Mouse (Mus musculus) kidney, postnatal 0 days (tissue): Measurements from ENCODE around the gene Marveld2. TPM values are rescaled to one million over a fixed set of nuclear protein-coding genes. Genes with fewer than 3 reads are reported as not detected.

Source experiments
- ATAC-seq: fragments of 200-750 bp; cut with Nextera tagmentation; replicated peaks from 2 replicates; pipeline ENCODE4 v1.8.0; 2017; ENCODE audit warnings: low read depth, moderate number of reproducible peaks, moderate TSS enrichment, moderate library complexity; ENCODE audit not compliant: low FRiP score
- DNase-seq: peaks from one replicate; pipeline ENCODE4 v3.0.0-alpha.2; 2016; ENCODE audit warnings: low spot score
- H3K27ac ChIP-seq: fragments of 300-500 bp; sonication (generic); 2 replicates; pipeline ENCODE4 v1.5.1; 2014; ENCODE audit warnings: mild to moderate bottlenecking
- H3K27me3 ChIP-seq: fragments of 300-500 bp; sonication (generic); 2 replicates; pipeline ENCODE4 v1.6.1; 2014; ENCODE audit warnings: low read length, mixed read lengths; ENCODE audit not compliant: insufficient read depth
- H3K36me3 ChIP-seq: fragments of 300-500 bp; sonication (generic); 2 replicates; pipeline ENCODE4 v1.6.1; 2014; ENCODE audit warnings: low read length, mixed read lengths; ENCODE audit not compliant: insufficient read depth
- H3K4me1 ChIP-seq: fragments of 300-500 bp; sonication (generic); replicated peaks from 2 replicates; pipeline ENCODE4 v1.6.1; 2014; ENCODE audit warnings: antibody characterized with exemption, low read length, mixed read lengths; ENCODE audit not compliant: insufficient read depth
- H3K4me2 ChIP-seq: fragments of 300-500 bp; sonication (generic); 2 replicates; pipeline ENCODE4 v1.6.1; 2014; ENCODE audit warnings: mild to moderate bottlenecking, low read length, moderate library complexity, mixed read lengths
- H3K4me3 ChIP-seq: fragments of 300-500 bp; sonication (generic); replicated peaks from 2 replicates; pipeline ENCODE4 v1.5.1; 2014; ENCODE audit warnings: low read depth, low read length
- H3K9ac ChIP-seq: fragments of 300-500 bp; sonication (generic); 2 replicates; pipeline ENCODE4 v1.6.1; 2014; ENCODE audit warnings: low read depth, low read length
- H3K9me3 ChIP-seq: fragments of 300-500 bp; sonication (generic); replicated peaks from 2 replicates; pipeline ENCODE4 v1.6.1; 2016; ENCODE audit warnings: low read length, inconsistent platforms, mixed read lengths
- CTCF ChIP-seq: IDR thresholded peaks from 2 replicates; pipeline ENCODE4 v1.5.1; 2016; ENCODE audit warnings: antibody characterized with exemption, low read depth, mild to moderate bottlenecking, moderate library complexity
- WGBS: fragments of 180-500 bp; shearing (Covaris S2); extraction: QIAGEN DNeasy Blood & Tissue Kit; methylation state at CpG from one replicate; pipeline ENCODE4 v1.1.7; 2014; 5-methylcytosine and 5-hydroxymethylcytosine counted together
- polyA plus RNA-seq: library from polyadenylated mRNA; unstranded; fragments of >200 nt; fragmentation: Nextera tagmentation; extraction: Ambion mirVana; gene quantifications from 2 replicates; pipeline ENCODE4 v1.2.1, GENCODE M21; 2015

The Marveld2 gene
- polyA plus RNA-seq, result 17.0 TPM in 2 replicates

DNA sequence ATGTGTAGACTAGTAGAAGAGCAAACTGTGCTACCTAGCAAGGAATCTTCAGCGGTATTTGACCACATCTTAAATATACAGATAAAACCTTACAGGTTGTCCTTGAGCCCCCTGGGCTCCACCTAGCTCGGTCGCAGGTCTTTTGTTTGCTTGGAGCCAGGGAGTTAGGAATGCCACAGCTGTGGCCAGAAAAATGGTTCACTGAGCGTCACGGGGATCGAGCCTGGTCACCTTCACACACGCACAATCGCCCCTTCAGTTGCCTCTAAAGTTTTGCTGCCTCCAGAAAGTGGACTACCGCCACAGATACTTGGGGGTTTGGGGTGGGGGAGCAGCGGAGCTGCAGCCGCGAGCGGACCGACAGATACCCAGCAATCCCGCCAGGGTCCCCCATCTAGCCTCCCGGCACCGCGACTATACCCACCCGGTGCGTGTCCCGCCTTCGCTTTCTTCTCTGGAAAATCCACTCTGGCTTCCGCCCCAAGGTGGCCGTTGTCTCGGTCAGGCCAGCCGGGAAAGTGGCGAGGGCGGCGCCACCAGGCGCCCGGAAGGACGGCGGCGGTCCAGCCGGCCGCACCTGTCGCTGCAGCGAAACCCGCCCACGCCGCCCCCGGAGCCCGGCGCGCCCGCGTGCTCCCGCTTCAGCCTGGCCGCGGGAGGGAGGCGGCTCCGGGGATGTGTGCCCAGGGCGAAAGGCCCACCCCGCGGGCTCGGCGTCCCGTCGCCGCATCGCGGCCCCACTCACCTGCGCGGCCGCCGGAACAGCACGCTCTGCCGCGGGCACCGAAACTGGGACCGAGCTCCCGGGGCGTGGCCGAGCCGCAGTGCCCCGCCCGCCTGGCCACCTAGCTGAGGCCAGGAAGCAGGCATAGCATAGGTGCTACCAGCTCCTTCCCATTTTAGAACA lies at the start of gene Marveld2:
Gene Marveld2, minus strand, starts transcription at position 791 of the 907 bp plus-strand sequence.
- DNase-seq (peak; percentile 49), ATAC-seq (peak; percentile 81)
- Histone ChIP-seq H3K27me3 (no peaks in the 10 kb centered on the region), H3K27ac (peak within 1 kb of the TSS; percentile 88), H3K9me3 (no peaks in the 10 kb centered on the region), H3K4me2 (peak within 1 kb of the TSS; percentile 72), H3K36me3 (peaks cover 6% of the 10 kb centered on the region; the same call in 1 of the 2 replicates), H3K4me1 (no peaks in the 10 kb centered on the region), H3K9ac (peak within 1 kb of the TSS; percentile 76), H3K4me3 (peak within 1 kb of the TSS; percentile 64)
- TF ChIP-seq CTCF, result no peak; the same call in 1 of the 2 replicates
- WGBS, result 3% methylated on average over 65 of the region's 77 CpGs

GRCm38 (mm10) chr13:100659864-100660456 lies 43.2 kb upstream of the Marveld2 start:
- Histone ChIP-seq H3K9me3 (no peaks in the 10 kb centered on the region), H3K4me2 (no peak overlapping the region), H3K27ac (no peak overlapping the region), H3K36me3 (0 out of 2 replicates have a peak, but pooled peaks cover 6% of the 10 kb centered on the region), H3K4me1 (no peaks in the 10 kb centered on the region), H3K9ac (no peak overlapping the region), H3K4me3 (no peak overlapping the region), H3K27me3 (no peaks in the 10 kb centered on the region)
- peak; percentile 97 for TF ChIP-seq CTCF
- ATAC-seq (no peak), DNase-seq (peak; percentile 91)
- 32% methylated on average over 4 of the region's 4 CpGs for WGBS

DNA sequence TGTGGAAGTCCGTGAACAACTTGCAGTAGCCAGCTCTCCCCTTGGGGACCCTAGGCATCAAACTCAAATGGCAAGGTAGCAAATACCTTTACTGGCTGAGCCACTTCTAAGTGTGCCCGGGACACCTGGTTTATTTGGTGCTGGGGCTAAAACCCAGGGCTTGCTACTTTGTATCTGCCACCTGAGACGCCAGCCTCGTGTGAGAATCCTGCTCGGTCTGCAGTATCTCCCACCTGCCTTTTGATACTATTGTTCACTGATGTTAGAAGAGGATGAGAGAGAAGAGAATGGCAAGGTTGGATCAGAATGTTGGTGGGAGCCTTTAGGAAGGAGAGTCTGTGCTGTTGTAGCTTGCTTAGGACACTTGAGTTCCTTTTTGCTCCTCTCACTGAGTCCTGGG lies 41.3 kb upstream of the Marveld2 start:
- no peak overlapping the region for H3K4me3 ChIP-seq
- WGBS, result 89% methylated on average over 5 of the region's 5 CpGs
- ATAC-seq, result no peak

DNA sequence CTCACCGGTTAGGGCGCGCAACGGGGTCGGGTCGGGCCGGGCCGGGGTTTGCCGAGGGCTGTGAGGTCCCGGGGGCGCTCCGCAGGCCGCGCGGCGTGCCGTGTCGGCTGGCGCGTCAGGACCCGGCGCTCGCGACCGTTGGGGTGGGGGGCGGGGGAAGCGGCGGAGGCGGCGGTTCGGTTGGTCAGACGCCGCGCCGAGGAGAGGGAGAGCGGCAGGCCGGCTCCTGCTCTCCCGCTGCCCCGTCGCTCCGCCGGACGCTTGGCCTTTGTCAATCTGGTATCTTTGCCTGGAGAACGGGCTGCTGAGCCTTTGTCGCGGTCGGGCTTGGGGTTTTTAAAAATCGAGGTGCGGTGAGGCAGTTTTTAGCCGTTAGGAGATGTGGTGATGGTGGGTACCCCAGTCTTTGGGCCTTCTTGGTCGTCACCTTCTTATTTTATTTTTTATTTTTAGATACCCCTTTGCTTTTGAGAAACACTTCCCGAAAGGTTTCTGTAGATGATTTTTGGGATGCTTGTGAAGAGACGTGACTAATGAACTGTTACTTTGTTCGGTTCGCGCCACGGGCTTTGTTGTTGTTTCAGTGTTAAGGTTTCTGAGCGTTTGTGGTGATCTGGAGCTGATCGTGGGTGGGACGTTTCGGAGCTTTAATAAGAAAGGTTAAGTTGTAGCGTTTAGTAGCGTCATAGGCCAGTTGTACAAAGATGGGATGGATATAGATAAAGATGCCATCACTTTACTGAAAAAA lies 34.8 kb upstream of the Marveld2 start, which contains the start of gene Taf9:
Gene Taf9, plus strand, starts transcription at position 141 of the 748 bp plus-strand sequence.
- DNase-seq, result no peak
- peak within 1 kb of the TSS; percentile 96 for H3K27ac ChIP-seq

More for the DNA sequence above, 41.3 kb upstream of the Marveld2 start:
- no peak for TF ChIP-seq CTCF
- H3K9ac ChIP-seq, result no peak overlapping the region
- H3K4me1 ChIP-seq, result no peaks in the 10 kb centered on the region
- no peak overlapping the region for H3K27ac ChIP-seq
- H3K27me3 ChIP-seq, result no peaks in the 10 kb centered on the region
- H3K4me2 ChIP-seq, result no peak overlapping the region
- H3K36me3 ChIP-seq, result 0 out of 2 replicates have a peak, but pooled peaks cover 6% of the 10 kb centered on the region
- H3K9me3 ChIP-seq, result no peaks in the 10 kb centered on the region
- no peak for DNase-seq

DNA sequence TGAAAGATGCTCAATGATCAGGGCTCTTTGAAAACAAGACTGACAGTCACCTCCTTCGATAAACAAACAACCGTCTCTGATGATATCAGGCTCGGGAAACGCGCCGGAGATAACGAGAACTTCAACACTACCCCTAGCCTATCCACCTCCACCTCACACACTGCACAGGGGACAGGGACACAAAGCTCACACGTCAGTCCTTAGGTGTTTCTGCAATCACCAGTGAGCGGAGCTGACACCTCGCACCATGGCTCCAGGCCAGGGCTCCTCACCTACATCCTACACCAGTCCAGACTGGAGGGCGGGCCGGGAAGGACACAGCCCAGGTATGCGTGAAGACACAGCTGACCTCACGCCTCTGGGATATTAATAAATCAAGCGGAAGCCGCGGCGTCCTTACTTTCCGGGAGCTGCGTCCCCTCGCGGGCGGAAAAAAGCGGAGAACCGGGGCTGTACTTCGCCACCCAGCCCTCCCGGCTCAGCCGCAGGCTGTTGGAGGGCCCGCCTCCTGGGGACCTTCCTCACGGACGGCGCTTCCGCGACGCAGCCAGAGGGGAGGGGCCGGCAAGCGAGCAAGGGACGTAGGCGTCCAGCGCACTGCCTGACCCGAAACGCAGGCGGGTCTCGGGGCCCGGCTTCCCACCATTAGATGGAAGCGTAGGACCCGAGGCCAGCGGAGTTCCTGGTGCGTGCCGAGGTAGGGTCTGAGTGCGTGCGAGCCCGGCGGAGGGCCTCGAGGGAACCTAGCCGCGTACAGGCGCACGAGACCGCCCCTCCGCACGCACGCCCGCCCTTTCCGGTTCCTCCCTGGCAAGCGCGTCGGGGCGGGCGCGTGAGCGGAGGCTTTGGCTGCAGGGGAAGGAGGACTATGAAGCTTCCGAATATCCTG lies 34.0 kb upstream of the Marveld2 start, which contains the start of the genes Ak6 and Rad17:
Gene Ak6, plus strand, starts transcription at position 430 of the 889 bp plus-strand sequence.
Gene Rad17, minus strand, starts transcription at position 502 of the 889 bp plus-strand sequence.
- Histone ChIP-seq H3K9ac (peak within 1 kb of the TSS; percentile 96), H3K36me3 (peaks cover 5% of the 10 kb centered on the region; the same call in 1 of the 2 replicates), H3K27me3 (no peaks in the 10 kb centered on the region), H3K27ac (peak within 1 kb of the TSS; percentile 96), H3K4me2 (peak within 1 kb of the TSS; percentile 70), H3K9me3 (no peaks in the 10 kb centered on the region), H3K4me3 (peak within 1 kb of the TSS; percentile 95), H3K4me1 (peaks cover 4% of the 10 kb centered on the region)
- ATAC-seq (peak; percentile 98), DNase-seq (peak; percentile 92)
- WGBS, result under 1% methylated on average over 69 of the region's 73 CpGs
- TF ChIP-seq CTCF, result peak; percentile 33

More for the DNA sequence above, 34.8 kb upstream of the Marveld2 start, which contains the start of gene Taf9:
- peak; percentile 77 for ATAC-seq
- H3K36me3 ChIP-seq, result 0 out of 2 replicates have a peak, but pooled peaks cover 3% of the 10 kb centered on the region
- H3K4me2 ChIP-seq, result peak within 1 kb of the TSS; percentile 70
- peak within 1 kb of the TSS; percentile 96 for H3K9ac ChIP-seq
- H3K27me3 ChIP-seq, result no peaks in the 10 kb centered on the region
- no peaks in the 10 kb centered on the region for H3K9me3 ChIP-seq
- H3K4me1 ChIP-seq, result peaks cover 4% of the 10 kb centered on the region
- WGBS, result 1% methylated on average over 61 of the region's 63 CpGs
- H3K4me3 ChIP-seq, result peak within 1 kb of the TSS; percentile 95
- no peak for TF ChIP-seq CTCF
